Mouse (Mus musculus) embryonic fibroblast, embryonic 13.5 days (primary cell): ENCODE measurements around the gene Nebl.

Experiments used
- CTCF ChIP-seq: IDR thresholded peaks from 2 replicates; pipeline ENCODE4 v1.5.1; 2011; ENCODE audit warnings: mild to moderate bottlenecking, control low read depth, low read length, moderate library complexity, borderline replicate concordance; ENCODE audit not compliant: insufficient read depth
- POLR2A ChIP-seq: IDR thresholded peaks from 2 replicates; pipeline ENCODE4 v1.6.1; 2011; ENCODE audit warnings: low read depth, mild to moderate bottlenecking, control low read depth, low read length, moderate library complexity

GRCm38 (mm10) chr2:17603573-17603972 is 127.7 kb downstream of the Nebl start:
- TF ChIP-seq CTCF (no peak), POLR2A (no peak)
